Mouse (Mus musculus): Measurements from ENCODE around the gene Gm8947. TPM values are rescaled to one million over a fixed set of nuclear protein-coding genes. Genes with fewer than 3 reads are reported as not detected.

Gene Gm8947
- total and polyA plus RNA-seq, 2 experiments from 2014 or later, result not detected

DNA sequence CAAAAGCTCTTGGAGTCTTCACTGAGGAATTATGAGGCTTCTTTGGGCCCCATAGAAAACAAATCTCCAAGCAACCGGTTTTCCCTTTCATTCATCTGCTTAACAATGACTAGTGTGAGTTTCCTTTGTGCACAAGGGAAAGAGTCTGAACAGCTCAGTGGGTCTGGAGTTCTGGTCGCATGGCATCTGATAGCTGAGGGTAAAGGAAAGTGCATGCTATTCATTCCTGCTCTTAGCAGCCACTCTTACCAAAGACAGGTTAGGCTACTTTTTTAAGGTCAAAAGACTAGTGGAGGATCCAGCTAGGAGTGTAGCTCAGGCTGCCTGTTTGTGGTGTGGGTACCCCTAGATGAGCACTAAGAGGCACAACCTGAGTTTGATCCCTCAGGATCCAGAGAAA, 43.4 kb downstream of the Gm8947 start:
- no peak overlapping the region for H3K9ac ChIP-seq (replicated peaks; ENCODE audit: low read length, poor library complexity, severe bottlenecking)
- ATAC-seq (ENCODE audit: low FRiP score) (no peak), DNase-seq (ENCODE audit: low spot score) (no peak)
- H3K27me3 ChIP-seq (ENCODE audit: insufficient read depth, low read length), result no peaks in the 10 kb centered on the region
- no peak for TF ChIP-seq CTCF (IDR thresholded peaks at IDR 0.05)
- H3K4me3 ChIP-seq (ENCODE audit: low read depth, low read length), result no peak overlapping the region
- 22% methylated on average over 2 of the region's 2 CpGs for WGBS
- H3K4me1 ChIP-seq (ENCODE audit: insufficient read depth, low read length), result no peaks in the 10 kb centered on the region
- H3K36me3 ChIP-seq (ENCODE audit: insufficient read depth, low read length), result no peaks in the 10 kb centered on the region
- H3K27ac ChIP-seq (ENCODE audit: low read depth, low read length), result no peak overlapping the region
- H3K4me2 ChIP-seq (ENCODE audit: low read depth, low read length, poor library complexity, severe bottlenecking), result no peak overlapping the region
- H3K9me3 ChIP-seq (ENCODE audit: low read length), result 0 out of 2 replicates have a peak, but pooled peaks cover 3% of the 10 kb centered on the region

DNA sequence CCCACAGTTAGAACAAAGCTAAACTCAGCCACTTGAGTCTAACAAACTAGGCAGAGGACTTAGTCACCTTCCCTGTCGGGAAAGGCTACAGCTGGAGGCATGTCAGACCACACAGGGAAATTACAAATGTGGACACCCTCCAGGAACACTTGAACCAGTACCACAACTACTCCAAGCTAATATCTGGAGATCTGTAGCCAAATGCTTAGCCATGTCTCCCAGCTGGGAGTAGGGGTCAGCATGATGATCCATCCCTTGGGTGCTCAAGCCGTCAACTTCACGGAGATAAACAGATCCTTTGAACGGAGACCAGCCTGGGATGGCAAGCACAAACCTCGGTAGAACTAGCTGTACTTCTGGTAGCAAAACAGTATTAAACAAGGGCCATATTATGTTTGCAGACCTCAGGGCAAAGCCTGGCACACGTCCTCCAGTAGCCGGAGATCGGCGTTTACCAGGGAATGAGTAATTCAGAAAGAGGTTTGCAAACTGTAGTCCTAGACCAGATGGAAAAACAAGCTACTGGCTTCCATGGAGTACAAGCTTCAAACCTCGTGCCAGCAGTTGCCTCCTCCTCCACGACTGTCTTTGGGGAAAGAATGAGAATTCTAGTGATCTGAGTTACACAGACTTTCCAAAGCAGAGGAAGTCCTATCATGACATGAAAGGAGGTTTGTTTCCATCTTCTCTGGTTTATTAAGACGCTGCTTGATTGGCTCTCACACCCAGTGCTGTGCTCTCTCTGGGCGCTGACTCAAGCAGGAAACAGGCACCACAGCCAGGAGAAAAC, 44.2 kb downstream of the Gm8947 start:
- TF ChIP-seq CTCF (IDR thresholded peaks at IDR 0.05), result no peak
- WGBS, result 64% methylated on average over 13 of the region's 13 CpGs
- DNase-seq (ENCODE audit: low spot score) (no peak), ATAC-seq (ENCODE audit: low FRiP score) (no peak)
- Histone ChIP-seq H3K4me3 (ENCODE audit: low read depth, low read length) (no peak overlapping the region), H3K27me3 (ENCODE audit: insufficient read depth, low read length) (no peaks in the 10 kb centered on the region), H3K4me1 (ENCODE audit: insufficient read depth, low read length) (no peaks in the 10 kb centered on the region), H3K9ac (replicated peaks; ENCODE audit: low read length, poor library complexity, severe bottlenecking) (no peak overlapping the region), H3K9me3 (ENCODE audit: low read length) (0 out of 2 replicates have a peak, but pooled peaks cover 3% of the 10 kb centered on the region), H3K27ac (ENCODE audit: low read depth, low read length) (no peak overlapping the region), H3K36me3 (ENCODE audit: insufficient read depth, low read length) (no peaks in the 10 kb centered on the region), H3K4me2 (ENCODE audit: low read depth, low read length, poor library complexity, severe bottlenecking) (no peak overlapping the region)

DNA sequence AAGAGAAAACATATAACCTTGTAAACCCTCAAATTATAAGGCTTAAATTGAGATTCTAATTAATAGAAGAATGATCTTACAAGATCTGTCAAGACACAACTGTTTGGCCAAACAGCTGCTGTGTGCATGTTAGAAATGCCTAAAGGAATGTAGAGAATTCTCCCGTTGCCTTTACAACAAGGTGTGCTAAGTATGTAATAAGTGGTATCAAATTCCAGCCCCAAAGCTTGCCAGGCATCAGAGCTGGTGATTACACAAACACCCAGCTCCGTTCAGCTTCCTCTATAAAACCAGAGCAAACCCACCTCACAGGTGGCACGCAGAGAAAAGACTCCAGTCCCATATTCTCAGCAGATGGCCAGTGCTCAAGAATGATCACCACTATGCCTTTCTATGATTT, 45.6 kb downstream of the Gm8947 start:
- Histone ChIP-seq H3K9ac (replicated peaks; ENCODE audit: low read length, poor library complexity, severe bottlenecking) (no peak overlapping the region), H3K27me3 (ENCODE audit: insufficient read depth, low read length) (no peaks in the 10 kb centered on the region), H3K9me3 (ENCODE audit: low read length) (0 out of 2 replicates have a peak, but pooled peaks cover 3% of the 10 kb centered on the region), H3K36me3 (ENCODE audit: insufficient read depth, low read length) (no peaks in the 10 kb centered on the region), H3K4me1 (ENCODE audit: insufficient read depth, low read length) (no peaks in the 10 kb centered on the region), H3K4me2 (ENCODE audit: low read depth, low read length, poor library complexity, severe bottlenecking) (no peak overlapping the region), H3K27ac (ENCODE audit: low read depth, low read length) (no peak overlapping the region), H3K4me3 (ENCODE audit: low read depth, low read length) (no peak overlapping the region)
- no peak for TF ChIP-seq CTCF (IDR thresholded peaks at IDR 0.05)
- DNase-seq (ENCODE audit: low spot score) (no peak), ATAC-seq (ENCODE audit: low FRiP score) (no peak)
- 88% methylated on average over 3 of the region's 3 CpGs for WGBS

DNA sequence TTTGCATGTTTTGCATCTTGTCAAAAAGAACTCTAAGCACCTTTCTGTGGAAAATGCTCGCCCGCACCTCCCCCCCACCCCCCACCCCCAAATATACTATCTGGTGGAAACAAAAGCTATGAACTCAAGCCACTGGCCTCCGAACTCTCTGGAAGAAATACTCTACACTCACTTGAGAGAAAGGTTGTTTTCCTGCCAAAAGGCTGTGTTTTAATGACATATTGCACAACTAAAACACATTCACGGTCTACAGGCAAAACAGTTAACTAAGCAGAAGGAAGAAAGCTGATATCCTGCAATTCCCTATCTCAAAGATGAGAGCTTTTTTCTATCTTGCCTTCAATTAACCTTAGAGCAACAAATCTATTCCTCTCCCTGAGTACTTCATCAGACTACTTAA, 51.2 kb downstream of the Gm8947 start:
- Histone ChIP-seq H3K9ac (replicated peaks; ENCODE audit: low read length, poor library complexity, severe bottlenecking) (no peak overlapping the region), H3K9me3 (ENCODE audit: low read length) (0 out of 2 replicates have a peak, but pooled peaks cover 3% of the 10 kb centered on the region), H3K27me3 (ENCODE audit: insufficient read depth, low read length) (no peaks in the 10 kb centered on the region), H3K4me1 (ENCODE audit: insufficient read depth, low read length) (no peaks in the 10 kb centered on the region), H3K36me3 (ENCODE audit: insufficient read depth, low read length) (no peaks in the 10 kb centered on the region), H3K4me2 (ENCODE audit: low read depth, low read length, poor library complexity, severe bottlenecking) (no peak overlapping the region), H3K27ac (ENCODE audit: low read depth, low read length) (no peak overlapping the region), H3K4me3 (ENCODE audit: low read depth, low read length) (no peak overlapping the region)
- DNase-seq (ENCODE audit: low spot score), result no peak
- WGBS, result 92% methylated on average over 4 of the region's 4 CpGs
- no peak for ATAC-seq (ENCODE audit: low FRiP score)
- TF ChIP-seq CTCF (IDR thresholded peaks at IDR 0.05), result no peak

Other genes starting within 250 kb of the Gm8947 start
- 2.5 and 5.2 TPM in 2 replicates for gene Hmcn1, start 198.9 kb upstream of the Gm8947 start, total RNA-seq (2014; rRNA removed)
- 0.76 and 1.2 TPM in 2 replicates for gene Hmcn1, start 198.9 kb upstream of the Gm8947 start, polyA plus RNA-seq (2015; fragmentation: Nextera tagmentation; extraction: Ambion mirVana)
- gene Gm47985, start 9.8 kb upstream of the Gm8947 start, total RNA-seq (2014; rRNA removed), result not detected in 2 replicates
- gene Gm47985, start 9.8 kb upstream of the Gm8947 start, polyA plus RNA-seq (2015; fragmentation: Nextera tagmentation; extraction: Ambion mirVana), result not detected in 2 replicates
- gene Gm47995, start 6.1 kb downstream of the Gm8947 start, total RNA-seq (2014; rRNA removed), result not detected in 2 replicates
- not detected in 2 replicates for gene Gm47995, start 6.1 kb downstream of the Gm8947 start, polyA plus RNA-seq (2015; fragmentation: Nextera tagmentation; extraction: Ambion mirVana)
- not detected in 2 replicates for gene 3110040M04Rik, start 11.7 kb downstream of the Gm8947 start, total RNA-seq (2014; rRNA removed)
- not detected in 2 replicates for gene 3110040M04Rik, start 11.7 kb downstream of the Gm8947 start, polyA plus RNA-seq (2015; fragmentation: Nextera tagmentation; extraction: Ambion mirVana)
- not detected in 2 replicates for gene Gm47996, start 17.8 kb downstream of the Gm8947 start, total RNA-seq (2014; rRNA removed)
- not detected in 2 replicates for gene Gm47996, start 17.8 kb downstream of the Gm8947 start, polyA plus RNA-seq (2015; fragmentation: Nextera tagmentation; extraction: Ambion mirVana)
- 164 and 176 TPM in 2 replicates for gene Ivns1abp, start 152.1 kb downstream of the Gm8947 start, total RNA-seq (2014; rRNA removed)
- gene Ivns1abp, start 152.1 kb downstream of the Gm8947 start, polyA plus RNA-seq (2015; fragmentation: Nextera tagmentation; extraction: Ambion mirVana), result 167 and 169 TPM in 2 replicates
- 7.4 and 15.8 TPM in 2 replicates for gene Swt1, start 236.1 kb downstream of the Gm8947 start, total RNA-seq (2014; rRNA removed)
- 10.2 and 16.0 TPM in 2 replicates for gene Swt1, start 236.1 kb downstream of the Gm8947 start, polyA plus RNA-seq (2015; fragmentation: Nextera tagmentation; extraction: Ambion mirVana)
- 15.0 and 17.8 TPM in 2 replicates for gene Trmt1l, start 236.2 kb downstream of the Gm8947 start, total RNA-seq (2014; rRNA removed)
- gene Trmt1l, start 236.2 kb downstream of the Gm8947 start, polyA plus RNA-seq (2015; fragmentation: Nextera tagmentation; extraction: Ambion mirVana), result 15.3 and 15.9 TPM in 2 replicates

Data from midbrain, postnatal 0 days (tissue).